17 mouse cellular contexts compared by ENCODE assay signal in genomic region chr2:77768321-77768886, GRCm38 (mm10). TPM values are rescaled to one million over a fixed set of nuclear protein-coding genes. Genes with fewer than 3 reads are reported as not detected.
DNase-seq lines count a peak whose midpoint lies in the region; ATAC-seq and TF ChIP-seq lines count a peak whose summit lies in the region.
"Had no signal": no experiment of that assay in that cellular context is flagged by ENCODE, and none has a peak within 500 bp of the region (broad histone marks: within the 10 kb centered on the region; RNA-seq: fewer than 3 reads in every experiment).

No protein-coding gene starts in this region.

- H3K9ac ChIP-seq in hindbrain, embryonic 13.5 days, result no peak overlapping the region
- no peak overlapping the region for H3K9ac ChIP-seq in hindbrain, embryonic 11.5 days (ENCODE audit: low read depth, low read length)
- 0 out of 2 replicates have a peak overlapping the region, but pooled peaks have one; percentile 24 for H3K9ac ChIP-seq in hindbrain, embryonic 14.5 days
- H3K9ac ChIP-seq in lung, postnatal 0 days (replicated peaks; ENCODE audit: low read depth), result no peak overlapping the region
- H3K9ac ChIP-seq: liver, embryonic 12.5 days; midbrain, embryonic 12.5 days had no signal

- H3K27ac ChIP-seq in hindbrain, embryonic 13.5 days, result no peak overlapping the region
- no peak overlapping the region for H3K27ac ChIP-seq in hindbrain, embryonic 11.5 days (ENCODE audit: low read depth, low read length)
- no peak overlapping the region for H3K27ac ChIP-seq in hindbrain, embryonic 14.5 days
- H3K27ac ChIP-seq in lung, postnatal 0 days (ENCODE audit: low read length), result no peak overlapping the region
- H3K27ac ChIP-seq: liver, embryonic 12.5 days; midbrain, embryonic 12.5 days had no signal

- ATAC-seq in hindbrain, embryonic 13.5 days (ENCODE audit: low FRiP score), result no peak; the same call in 1 of the 2 replicates
- ATAC-seq in hindbrain, embryonic 11.5 days (ENCODE audit: low FRiP score), result no peak
- ATAC-seq in hindbrain, embryonic 14.5 days (ENCODE audit: low FRiP score), result no peak
- ATAC-seq in lung, postnatal 0 days, result no peak
- ATAC-seq: forebrain, embryonic 14.5 days; liver, embryonic 12.5 days had no signal

- no peak for TF ChIP-seq CTCF in lung, postnatal 0 days (IDR thresholded peaks at IDR 0.05)

- H3K36me3 ChIP-seq in hindbrain, embryonic 13.5 days, result no peaks in the 10 kb centered on the region
- no peaks in the 10 kb centered on the region for H3K36me3 ChIP-seq in hindbrain, embryonic 11.5 days (ENCODE audit: control insufficient read depth, insufficient read depth, low read length)
- H3K36me3 ChIP-seq in hindbrain, embryonic 14.5 days (replicated peaks; ENCODE audit: control insufficient read depth, insufficient read depth), result no peaks in the 10 kb centered on the region
- no peaks in the 10 kb centered on the region for H3K36me3 ChIP-seq in lung, postnatal 0 days (ENCODE audit: insufficient read depth, low read length)
- H3K36me3 ChIP-seq: G1E; liver, embryonic 12.5 days; midbrain, embryonic 12.5 days had no signal

- peak overlapping the region; percentile 11 for H3K4me2 ChIP-seq in hindbrain, embryonic 13.5 days
- no peak overlapping the region for H3K4me2 ChIP-seq in hindbrain, embryonic 11.5 days (replicated peaks; ENCODE audit: low read depth, low read length)
- H3K4me2 ChIP-seq in hindbrain, embryonic 14.5 days (replicated peaks), result peak overlapping the region; percentile 15; the same call in 1 of the 2 replicates
- no peak overlapping the region for H3K4me2 ChIP-seq in lung, postnatal 0 days (replicated peaks; ENCODE audit: low read depth, low read length)
- H3K4me2 ChIP-seq: liver, embryonic 12.5 days; midbrain, embryonic 12.5 days had no signal

- DNase-seq in hindbrain, embryonic 11.5 days (ENCODE audit: low spot score), result no peak
- peak; percentile 95 for DNase-seq in Muller cell, postnatal 12 days (ENCODE audit: inconsistent ontology term)
- DNase-seq in hindbrain, embryonic 14.5 days (ENCODE audit: low spot score), result no peak
- DNase-seq in left cerebral cortex, postnatal 14 days (ENCODE audit: low spot score in 2 of 2), result peak; percentile 50 to 69
- no peak for DNase-seq in embryo, embryonic 10.5 days (ENCODE audit: low spot score)
- DNase-seq in adrenal gland, postnatal 4 days (ENCODE audit: low spot score in 2 of 2), result no peak
- no peak for DNase-seq in lung, postnatal 0 days (ENCODE audit: low spot score)
- DNase-seq: adrenal gland, postnatal 36 days; cerebellum, postnatal 25 days; gastrocnemius, postnatal 36 days; lung, postnatal 4 days; thymus, adult 2 months had no signal

- WGBS in hindbrain, embryonic 13.5 days, result 50% methylated on average over 17 of the region's 17 CpGs
- WGBS in hindbrain, embryonic 11.5 days, result 74% methylated on average over 17 of the region's 17 CpGs
- 48% methylated on average over 17 of the region's 17 CpGs for WGBS in hindbrain, embryonic 14.5 days
- 67% methylated on average over 17 of the region's 17 CpGs for WGBS in lung, postnatal 0 days

- H3K4me1 ChIP-seq in hindbrain, embryonic 13.5 days (replicated peaks), result peaks cover 8% of the 10 kb centered on the region; the same call in 1 of the 2 replicates
- H3K4me1 ChIP-seq in hindbrain, embryonic 11.5 days (replicated peaks; ENCODE audit: control insufficient read depth, insufficient read depth, low read length), result no peaks in the 10 kb centered on the region
- H3K4me1 ChIP-seq in hindbrain, embryonic 14.5 days (replicated peaks; ENCODE audit: control insufficient read depth, insufficient read depth, low read length), result peaks cover 5% of the 10 kb centered on the region; the same call in 1 of the 2 replicates
- H3K4me1 ChIP-seq in lung, postnatal 0 days (ENCODE audit: insufficient read depth, low read depth, low read length), result no peaks in the 10 kb centered on the region
- H3K4me1 ChIP-seq: liver, embryonic 12.5 days; midbrain, embryonic 12.5 days had no signal

- no peaks in the 10 kb centered on the region for H3K9me3 ChIP-seq in hindbrain, embryonic 13.5 days
- H3K9me3 ChIP-seq in hindbrain, embryonic 11.5 days (ENCODE audit: control insufficient read depth, low read length), result no peaks in the 10 kb centered on the region
- H3K9me3 ChIP-seq in hindbrain, embryonic 14.5 days (ENCODE audit: control insufficient read depth, low read length), result no peaks in the 10 kb centered on the region
- H3K9me3 ChIP-seq in lung, postnatal 0 days (ENCODE audit: low read length), result no peaks in the 10 kb centered on the region
- H3K9me3 ChIP-seq: liver, embryonic 12.5 days; midbrain, embryonic 12.5 days had no signal

- intact Hi-C loops in left cerebral cortex, postnatal 14 days (cut with DNase I), result no loop called here

- TF ChIP-seq EP300 in lung, postnatal 0 days (IDR thresholded peaks at IDR 0.05), result no peak

- H3K27me3 ChIP-seq in hindbrain, embryonic 13.5 days, result no peaks in the 10 kb centered on the region
- H3K27me3 ChIP-seq in hindbrain, embryonic 11.5 days (ENCODE audit: control insufficient read depth, insufficient read depth, low read length), result no peaks in the 10 kb centered on the region
- no peaks in the 10 kb centered on the region for H3K27me3 ChIP-seq in hindbrain, embryonic 14.5 days (ENCODE audit: control insufficient read depth, insufficient read depth, low read length)
- H3K27me3 ChIP-seq in lung, postnatal 0 days (replicated peaks; ENCODE audit: insufficient read depth, low read length), result no peaks in the 10 kb centered on the region
- H3K27me3 ChIP-seq: liver, embryonic 12.5 days; midbrain, embryonic 12.5 days had no signal

- H3K4me3 ChIP-seq in hindbrain, embryonic 13.5 days, result no peak overlapping the region
- no peak overlapping the region for H3K4me3 ChIP-seq in hindbrain, embryonic 11.5 days (ENCODE audit: low read depth, low read length)
- no peak overlapping the region for H3K4me3 ChIP-seq in hindbrain, embryonic 14.5 days (replicated peaks; ENCODE audit: low read length)
- H3K4me3 ChIP-seq in lung, postnatal 0 days (ENCODE audit: low read depth, low read length), result no peak overlapping the region
- H3K4me3 ChIP-seq: liver, embryonic 12.5 days; midbrain, embryonic 12.5 days had no signal

RNA-seq across cellular contexts. Expression of gene Zfp385b, which starts 51.0 kb away (rescaled TPM):
- polyA plus RNA-seq in hindbrain, embryonic 13.5 days (2015; fragmentation: Nextera tagmentation; extraction: Ambion mirVana), result 7.9 and 8.1 TPM in 2 replicates
- polyA plus RNA-seq in hindbrain, embryonic 11.5 days (2014; fragmentation: Nextera tagmentation; extraction: Ambion mirVana), result 1.5 and 2.5 TPM in 2 replicates
- polyA plus RNA-seq in hindbrain, embryonic 14.5 days (2014; fragmentation: Nextera tagmentation; extraction: Ambion mirVana), result 14.1 and 14.5 TPM in 2 replicates
- 10 to 100 TPM; 46.9 to 48.8 TPM for total RNA-seq in left cerebral cortex, postnatal 14 days (2021)
- 1 to 10 TPM; 2.7 to 2.9 TPM for total RNA-seq in adrenal gland, postnatal 4 days (2021)
- polyA plus RNA-seq in lung, postnatal 0 days (2015; fragmentation: Nextera tagmentation; extraction: Ambion mirVana), result 13.9 and 15.8 TPM in 2 replicates
- polyA plus RNA-seq: G1E had no signal

Comparison
In these comparisons a context has a peak if more than half of its experiments do, and no peak if none do; other contexts are left out.
1. H3K4me2 ChIP-seq: peak in hindbrain, embryonic 13.5 days (single experiment) and hindbrain, embryonic 14.5 days (single experiment); none in hindbrain, embryonic 11.5 days (single experiment) and lung, postnatal 0 days (single experiment).
2. DNase-seq: peak in Muller cell, postnatal 12 days (single experiment) and left cerebral cortex, postnatal 14 days (2 of 2); none in hindbrain, embryonic 11.5 days (single experiment), hindbrain, embryonic 14.5 days (single experiment), embryo, embryonic 10.5 days (single experiment), adrenal gland, postnatal 4 days (0 of 2) and lung, postnatal 0 days (single experiment).